In the genomic region with DNA sequence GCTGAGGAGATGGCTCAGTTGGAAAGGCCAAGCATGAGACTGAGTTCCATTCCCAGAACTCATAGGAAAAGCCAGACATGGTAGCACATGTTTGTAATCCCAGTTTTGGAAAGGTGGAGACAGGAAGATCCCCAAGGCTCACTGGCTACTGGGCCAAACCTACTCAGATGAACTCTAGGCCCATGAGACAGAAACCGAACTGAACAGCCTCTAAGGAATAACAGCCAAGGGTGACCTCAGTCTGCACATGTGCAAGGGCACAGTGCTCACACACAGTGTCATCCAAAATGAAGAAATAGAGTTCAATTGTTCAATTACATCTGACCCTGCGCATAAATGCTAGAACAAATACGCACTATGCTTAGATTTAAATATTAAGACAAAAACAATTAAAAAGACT, we compare ENCODE assay signal across 29 mouse cellular contexts.
DNase-seq lines count a peak whose midpoint lies in the region; ATAC-seq and TF ChIP-seq lines count a peak whose summit lies in the region.
"Had no signal": no experiment of that assay in that cellular context is flagged by ENCODE, and none has a peak within 500 bp of the region (broad histone marks: within the 10 kb centered on the region; RNA-seq: fewer than 3 reads in every experiment).

No protein-coding gene starts in this region.

- DNase-seq in heart, adult 18-20 months = peak; percentile 20 to 37
- no peak for DNase-seq in heart, postnatal 4 days
- DNase-seq in layer of hippocampus, adult 9-11 months = peak; percentile 74
- DNase-seq in layer of hippocampus, postnatal 14 days (ENCODE audit: low spot score in 2 of 2) = no peak
- DNase-seq: adrenal gland, adult 2 months; adrenal gland, postnatal 36 days; B cell, adult 2 months; cerebellum, adult 8-10 months; cerebellum, postnatal 25 days; embryo, embryonic 11 days; kidney, adult 8-10 months; liver, embryonic 13.5 days; lung, adult 18-20 months; lung, postnatal 4 days; retina, postnatal 1 day; right cerebral cortex, postnatal 14 days had no signal

- H3K27me3 ChIP-seq in forebrain, embryonic 13.5 days = no peaks in the 10 kb centered on the region
- H3K27me3 ChIP-seq: embryonic facial prominence, embryonic 12.5 days; forebrain, embryonic 15.5 days; hindbrain, embryonic 13.5 days; limb, embryonic 15.5 days; liver, embryonic 13.5 days; megakaryocyte, embryonic 14.5 days; midbrain, embryonic 12.5 days; stomach, embryonic 15.5 days had no signal

- H3K9ac ChIP-seq in forebrain, embryonic 13.5 days = no peak overlapping the region
- H3K9ac ChIP-seq: embryonic facial prominence, embryonic 12.5 days; forebrain, embryonic 15.5 days; hindbrain, embryonic 13.5 days; limb, embryonic 15.5 days; liver, embryonic 13.5 days; midbrain, embryonic 12.5 days; stomach, embryonic 15.5 days had no signal

- H3K4me1 ChIP-seq in cortical plate, adult 2 months (ENCODE audit: control insufficient read depth, insufficient read depth, low read length) = peaks cover 11% of the 10 kb centered on the region
- H3K4me1 ChIP-seq in forebrain, embryonic 13.5 days = peaks cover 22% of the 10 kb centered on the region
- H3K4me1 ChIP-seq: embryonic facial prominence, embryonic 12.5 days; limb, embryonic 10.5 days; liver, embryonic 13.5 days; megakaryocyte, embryonic 14.5 days; stomach, embryonic 15.5 days had no signal

- ATAC-seq in forebrain, embryonic 13.5 days = no peak
- ATAC-seq: forebrain, embryonic 15.5 days; intestine, embryonic 16.5 days; lung, postnatal 0 days had no signal

- peaks cover 15% of the 10 kb centered on the region for H3K36me3 ChIP-seq in forebrain, embryonic 13.5 days (ENCODE audit: poor library complexity, severe bottlenecking)
- H3K36me3 ChIP-seq: embryonic facial prominence, embryonic 12.5 days; limb, embryonic 15.5 days; liver, embryonic 13.5 days; stomach, embryonic 15.5 days had no signal

- H3K27ac ChIP-seq in cortical plate, adult 2 months (ENCODE audit: insufficient read depth, low read length) = peak overlapping the region; percentile 76; the same call in 1 of the 2 replicates
- H3K27ac ChIP-seq in forebrain, embryonic 13.5 days = no peak overlapping the region
- H3K27ac ChIP-seq: embryonic facial prominence, embryonic 12.5 days; forebrain, embryonic 15.5 days; hindbrain, embryonic 13.5 days; kidney, postnatal 0 days; limb, embryonic 10.5 days; limb, embryonic 15.5 days; liver, embryonic 13.5 days; midbrain, embryonic 12.5 days; stomach, embryonic 15.5 days had no signal

- no peaks in the 10 kb centered on the region for H3K9me3 ChIP-seq in forebrain, embryonic 13.5 days (replicated peaks)
- H3K9me3 ChIP-seq: embryonic facial prominence, embryonic 12.5 days; forebrain, embryonic 15.5 days; hindbrain, embryonic 13.5 days; limb, embryonic 10.5 days; limb, embryonic 15.5 days; liver, embryonic 13.5 days; midbrain, embryonic 12.5 days; stomach, embryonic 15.5 days had no signal

- H3K4me3 ChIP-seq in cortical plate, adult 2 months (ENCODE audit: insufficient read depth, low read length) = no peak overlapping the region
- H3K4me3 ChIP-seq in forebrain, embryonic 13.5 days = no peak overlapping the region
- H3K4me3 ChIP-seq: embryonic facial prominence, embryonic 12.5 days; forebrain, embryonic 15.5 days; hindbrain, embryonic 13.5 days; limb, embryonic 10.5 days; limb, embryonic 15.5 days; liver, embryonic 13.5 days; megakaryocyte, embryonic 14.5 days; midbrain, embryonic 12.5 days; stomach, embryonic 15.5 days had no signal

- TF ChIP-seq CTCF in cortical plate, adult 2 months (IDR thresholded peaks at IDR 0.05; ENCODE audit: extremely low read depth, insufficient read depth, low read length) = no peak

- 93% methylated on average over 3 of the region's 3 CpGs for WGBS in forebrain, embryonic 13.5 days

- TF ChIP-seq POLR2A in cortical plate, adult 2 months (IDR thresholded peaks at IDR 0.05; ENCODE audit: extremely low read depth, insufficient read depth, low read length) = no peak

- H3K4me2 ChIP-seq in forebrain, embryonic 13.5 days = no peak overlapping the region
- H3K4me2 ChIP-seq: embryonic facial prominence, embryonic 12.5 days; forebrain, embryonic 15.5 days; hindbrain, embryonic 13.5 days; limb, embryonic 15.5 days; liver, embryonic 13.5 days; midbrain, embryonic 12.5 days; stomach, embryonic 15.5 days had no signal

Comparison
In these comparisons a context has a peak if more than half of its experiments do, and no peak if none do; other contexts are left out.
1. DNase-seq: peak in heart, adult 18-20 months (2 of 2) and layer of hippocampus, adult 9-11 months (single experiment); none in heart, postnatal 4 days (single experiment) and layer of hippocampus, postnatal 14 days (0 of 2).